Mouse (Mus musculus) c-Kit-negative CD71-positive TER-119-positive erythroid progenitor cells, embryonic 14.5 days (primary cell): Measurements from ENCODE around the gene Ephb2.

Source experiments
- DNase-seq: peaks from one replicate; pipeline ENCODE4 v3.0.0-alpha.2; 2013; ENCODE audit warnings: low read depth, low spot score

The Ephb2 gene

GRCm38 (mm10) chr4:136702456-136702855, 133.3 kb downstream of the Ephb2 start:
- DNase-seq, result no peak

- DNase-seq, result no peak
These were observed 134.6 kb downstream of the Ephb2 start for GRCm38 (mm10) chr4:136701236-136701635.

- DNase-seq, result no peak
These were observed 136.7 kb downstream of the Ephb2 start for GRCm38 (mm10) chr4:136699084-136699450.

- no peak for DNase-seq
These were observed 137.2 kb downstream of the Ephb2 start for GRCm38 (mm10) chr4:136698404-136699083.

GRCm38 (mm10) chr4:136697325-136697724, 138.5 kb downstream of the Ephb2 start:
- DNase-seq, result no peak

GRCm38 (mm10) chr4:136696381-136696925, 139.3 kb downstream of the Ephb2 start:
- peak; percentile 12 for DNase-seq

- DNase-seq, result no peak
These were observed 140.1 kb downstream of the Ephb2 start for GRCm38 (mm10) chr4:136695696-136696095.

- no peak for DNase-seq
These were observed 145.8 kb downstream of the Ephb2 start for GRCm38 (mm10) chr4:136690034-136690433.

GRCm38 (mm10) chr4:136688113-136688512, 147.7 kb downstream of the Ephb2 start:
- DNase-seq, result no peak

GRCm38 (mm10) chr4:136685431-136685869, 150.3 kb downstream of the Ephb2 start:
- no peak for DNase-seq

- DNase-seq, result no peak
These were observed 151.3 kb downstream of the Ephb2 start for GRCm38 (mm10) chr4:136684485-136684884.

GRCm38 (mm10) chr4:136680641-136681040, 155.1 kb downstream of the Ephb2 start:
- no peak for DNase-seq

- DNase-seq, result no peak
These were observed 156.6 kb downstream of the Ephb2 start for GRCm38 (mm10) chr4:136679221-136679620.

- DNase-seq, result peak; percentile 61
These were observed 157.3 kb downstream of the Ephb2 start for GRCm38 (mm10) chr4:136678480-136678879.

- DNase-seq, result no peak
These were observed 160.3 kb downstream of the Ephb2 start for GRCm38 (mm10) chr4:136675439-136675838.

GRCm38 (mm10) chr4:136672335-136673090, 163.3 kb downstream of the Ephb2 start:
- DNase-seq, result no peak

GRCm38 (mm10) chr4:136667757-136668156, 168.0 kb downstream of the Ephb2 start:
- no peak for DNase-seq

GRCm38 (mm10) chr4:136666002-136666401, 169.8 kb downstream of the Ephb2 start:
- DNase-seq, result no peak

- DNase-seq, result no peak
These were observed 170.7 kb downstream of the Ephb2 start for GRCm38 (mm10) chr4:136665068-136665467.

GRCm38 (mm10) chr4:136657914-136658313, 177.9 kb downstream of the Ephb2 start:
- DNase-seq, result no peak

- no peak for DNase-seq
These were observed 182.0 kb downstream of the Ephb2 start for GRCm38 (mm10) chr4:136653692-136654234.

- DNase-seq, result no peak
These were observed 182.8 kb downstream of the Ephb2 start for GRCm38 (mm10) chr4:136653019-136653418.
